Mouse (Mus musculus): ENCODE measurements around the gene Zbtb14. TPM values are rescaled to one million over a fixed set of nuclear protein-coding genes. Genes with fewer than 3 reads are reported as not detected.

The Zbtb14 gene
- polyA plus RNA-seq (2015; fragmentation: Nextera tagmentation; extraction: Ambion mirVana) = 26.9 and 28.2 TPM in 2 replicates

- Histone ChIP-seq H3K36me3 (peaks cover 5% of the 10 kb centered on the region), H3K27ac (replicated peaks) (peak within 1 kb of the TSS; percentile 100), H3K4me2 (peak within 1 kb of the TSS; percentile 96), H3K9me3 (no peaks in the 10 kb centered on the region), H3K4me3 (peak within 1 kb of the TSS; percentile 70), H3K4me1 (replicated peaks) (peaks cover 22% of the 10 kb centered on the region), H3K27me3 (no peaks in the 10 kb centered on the region), H3K9ac (peak within 1 kb of the TSS; percentile 76)
- under 1% methylated on average over 47 of the region's 72 CpGs for WGBS
- ATAC-seq (ENCODE audit: low FRiP score, low read depth) = peak; percentile 93
Observed at GRCm38 (mm10) chr17:69382511-69383100, at the start of gene Zbtb14. Zbtb14 (plus strand) TSS chr17:69383050.

GRCm38 (mm10) chr17:69346056-69346455, 36.8 kb upstream of the Zbtb14 start:
- Histone ChIP-seq H3K4me2 (no peak overlapping the region), H3K4me3 (no peak overlapping the region), H3K9me3 (no peaks in the 10 kb centered on the region), H3K27me3 (no peaks in the 10 kb centered on the region), H3K4me1 (replicated peaks) (no peaks in the 10 kb centered on the region), H3K9ac (no peak overlapping the region), H3K27ac (replicated peaks) (no peak overlapping the region), H3K36me3 (no peaks in the 10 kb centered on the region)
- 89% methylated on average over 7 of the region's 7 CpGs for WGBS
- no peak for ATAC-seq (ENCODE audit: low FRiP score, low read depth)

- no peak overlapping the region for H3K4me3 ChIP-seq
- H3K9me3 ChIP-seq = no peaks in the 10 kb centered on the region
- no peaks in the 10 kb centered on the region for H3K36me3 ChIP-seq
- H3K27me3 ChIP-seq = no peaks in the 10 kb centered on the region
- H3K9ac ChIP-seq = no peak overlapping the region
- ATAC-seq (ENCODE audit: low FRiP score, low read depth) = peak; percentile 68; the same call in 1 of the 2 replicates
- WGBS = 25% methylated on average over 8 of the region's 8 CpGs
- peak overlapping the region; percentile 26 for H3K4me2 ChIP-seq
- no peak overlapping the region for H3K27ac ChIP-seq (replicated peaks)
- H3K4me1 ChIP-seq (replicated peaks) = no peaks in the 10 kb centered on the region
Observed at GRCm38 (mm10) chr17:69349014-69349531, 33.8 kb upstream of the Zbtb14 start.

GRCm38 (mm10) chr17:69365049-69365448, 17.8 kb upstream of the Zbtb14 start:
- H3K4me2 ChIP-seq = no peak overlapping the region
- no peaks in the 10 kb centered on the region for H3K36me3 ChIP-seq
- no peak overlapping the region for H3K9ac ChIP-seq
- no peaks in the 10 kb centered on the region for H3K9me3 ChIP-seq
- H3K4me1 ChIP-seq (replicated peaks) = no peaks in the 10 kb centered on the region
- H3K27ac ChIP-seq (replicated peaks) = no peak overlapping the region
- no peaks in the 10 kb centered on the region for H3K27me3 ChIP-seq
- WGBS = 95% methylated on average over 3 of the region's 3 CpGs
- no peak overlapping the region for H3K4me3 ChIP-seq
- ATAC-seq (ENCODE audit: low FRiP score, low read depth) = no peak

- H3K4me2 ChIP-seq = no peak overlapping the region
- peaks cover 22% of the 10 kb centered on the region for H3K4me1 ChIP-seq (replicated peaks)
- 96% methylated on average over 8 of the region's 8 CpGs for WGBS
- no peaks in the 10 kb centered on the region for H3K9me3 ChIP-seq
- H3K36me3 ChIP-seq = no peaks in the 10 kb centered on the region
- ATAC-seq (ENCODE audit: low FRiP score, low read depth) = no peak
- no peak overlapping the region for H3K4me3 ChIP-seq
- no peak overlapping the region for H3K9ac ChIP-seq
- no peak overlapping the region for H3K27ac ChIP-seq (replicated peaks)
- H3K27me3 ChIP-seq = no peaks in the 10 kb centered on the region
Observed at GRCm38 (mm10) chr17:69380838-69381237, 2.0 kb upstream of the Zbtb14 start.

GRCm38 (mm10) chr17:69383201-69383940, 521 bp downstream of the Zbtb14 start:
- Histone ChIP-seq H3K9ac (peak overlapping the region; percentile 76), H3K36me3 (peaks cover 13% of the 10 kb centered on the region), H3K4me2 (peak overlapping the region; percentile 96), H3K27me3 (no peaks in the 10 kb centered on the region), H3K4me3 (peak overlapping the region; percentile 70), H3K27ac (replicated peaks) (peak overlapping the region; percentile 100), H3K4me1 (replicated peaks) (peaks cover 22% of the 10 kb centered on the region), H3K9me3 (no peaks in the 10 kb centered on the region)
- under 1% methylated on average over 124 of the region's 128 CpGs for WGBS
- peak; percentile 75 for ATAC-seq (ENCODE audit: low FRiP score, low read depth)

- Histone ChIP-seq H3K4me2 (peak overlapping the region; percentile 96), H3K9ac (peak overlapping the region; percentile 76), H3K36me3 (peaks cover 13% of the 10 kb centered on the region), H3K4me1 (replicated peaks) (peaks cover 22% of the 10 kb centered on the region), H3K27me3 (no peaks in the 10 kb centered on the region), H3K9me3 (no peaks in the 10 kb centered on the region), H3K27ac (replicated peaks) (peak overlapping the region; percentile 100), H3K4me3 (peak overlapping the region; percentile 70)
- ATAC-seq (ENCODE audit: low FRiP score, low read depth) = peak; percentile 14; the same call in 1 of the 2 replicates
- under 1% methylated on average over 37 of the region's 37 CpGs for WGBS
Observed at GRCm38 (mm10) chr17:69383941-69384665, 1.3 kb downstream of the Zbtb14 start.

- Histone ChIP-seq H3K27ac (replicated peaks) (no peak overlapping the region), H3K9ac (no peak overlapping the region), H3K4me1 (replicated peaks) (no peaks in the 10 kb centered on the region), H3K27me3 (no peaks in the 10 kb centered on the region), H3K4me3 (no peak overlapping the region), H3K4me2 (no peak overlapping the region), H3K9me3 (no peaks in the 10 kb centered on the region), H3K36me3 (peaks cover 2% of the 10 kb centered on the region; the same call in 1 of the 2 replicates)
- no peak for ATAC-seq (ENCODE audit: low FRiP score, low read depth)
- 54% methylated on average over 14 of the region's 16 CpGs for WGBS
Observed at GRCm38 (mm10) chr17:69396147-69397033, 13.5 kb downstream of the Zbtb14 start.

GRCm38 (mm10) chr17:69397163-69397562, 14.3 kb downstream of the Zbtb14 start:
- whole genome bisulfite sequencing = 72% methylated on average over 5 of the region's 5 CpGs
- no peaks in the 10 kb centered on the region for H3K36me3 ChIP-seq
- no peak for ATAC-seq (ENCODE audit: low FRiP score, low read depth)
- H3K9ac ChIP-seq = no peak overlapping the region
- no peaks in the 10 kb centered on the region for H3K9me3 ChIP-seq
- no peak overlapping the region for H3K4me3 ChIP-seq
- H3K4me1 ChIP-seq (replicated peaks) = no peaks in the 10 kb centered on the region
- H3K4me2 ChIP-seq = no peak overlapping the region
- H3K27me3 ChIP-seq = no peaks in the 10 kb centered on the region
- H3K27ac ChIP-seq (replicated peaks) = no peak overlapping the region

- Histone ChIP-seq H3K4me3 (no peak overlapping the region), H3K27ac (replicated peaks) (no peak overlapping the region), H3K36me3 (no peaks in the 10 kb centered on the region), H3K9me3 (no peaks in the 10 kb centered on the region), H3K27me3 (no peaks in the 10 kb centered on the region), H3K4me1 (replicated peaks) (no peaks in the 10 kb centered on the region), H3K9ac (no peak overlapping the region), H3K4me2 (no peak overlapping the region)
- no peak for ATAC-seq (ENCODE audit: low FRiP score, low read depth)
Observed at GRCm38 (mm10) chr17:69398092-69398491, 15.2 kb downstream of the Zbtb14 start.

GRCm38 (mm10) chr17:69401146-69401545, 18.3 kb downstream of the Zbtb14 start:
- no peak overlapping the region for H3K9ac ChIP-seq
- no peaks in the 10 kb centered on the region for H3K4me1 ChIP-seq (replicated peaks)
- H3K36me3 ChIP-seq = no peaks in the 10 kb centered on the region
- no peak overlapping the region for H3K27ac ChIP-seq (replicated peaks)
- H3K9me3 ChIP-seq = no peaks in the 10 kb centered on the region
- H3K4me2 ChIP-seq = no peak overlapping the region
- no peaks in the 10 kb centered on the region for H3K27me3 ChIP-seq
- no peak overlapping the region for H3K4me3 ChIP-seq
- 70% methylated on average over 2 of the region's 2 CpGs for WGBS
- ATAC-seq (ENCODE audit: low FRiP score, low read depth) = no peak
